Mouse (Mus musculus): ENCODE measurements around the gene 4931428L18Rik. TPM values are rescaled to one million over a fixed set of nuclear protein-coding genes. Genes with fewer than 3 reads are reported as not detected.
"Not testable (repeated sequence)": the region's sequence is repeated elsewhere in the genome, so short reads cannot be mapped to it uniquely, and the experiment has no call there.

The 4931428L18Rik gene
- total RNA-seq, 2 experiments from 2014 or later, result not detected

GRCm38 (mm10) chr1:31058196-31058595 is 164.3 kb downstream of the 4931428L18Rik start:
- no peak for DNase-seq

- DNase-seq, result no peak
Observed at GRCm38 (mm10) chr1:31051370-31051921, 171.0 kb downstream of the 4931428L18Rik start.

GRCm38 (mm10) chr1:31049954-31050652 is 172.4 kb downstream of the 4931428L18Rik start:
- no peak for DNase-seq

- DNase-seq, result no peak
Observed at GRCm38 (mm10) chr1:31043208-31043607, 179.3 kb downstream of the 4931428L18Rik start.

- no peak for DNase-seq
Observed at GRCm38 (mm10) chr1:31042793-31043192, 179.7 kb downstream of the 4931428L18Rik start.

GRCm38 (mm10) chr1:31033851-31034534 is 188.5 kb downstream of the 4931428L18Rik start:
- DNase-seq, result no peak

GRCm38 (mm10) chr1:31032351-31032750 is 190.1 kb downstream of the 4931428L18Rik start:
- DNase-seq, result no peak

- DNase-seq, result no peak
Observed at GRCm38 (mm10) chr1:31023173-31023572, 199.3 kb downstream of the 4931428L18Rik start.

- peak; percentile 79 for DNase-seq
Observed at GRCm38 (mm10) chr1:31019283-31019682, 203.2 kb downstream of the 4931428L18Rik start.

GRCm38 (mm10) chr1:31017377-31017776 is 205.1 kb downstream of the 4931428L18Rik start:
- no peak for DNase-seq

- DNase-seq, result no peak
Observed at GRCm38 (mm10) chr1:31016068-31016467, 206.4 kb downstream of the 4931428L18Rik start.

- DNase-seq, result no peak
Observed at GRCm38 (mm10) chr1:31015261-31015660, 207.2 kb downstream of the 4931428L18Rik start.

- not testable (repeated sequence) for DNase-seq
Observed at GRCm38 (mm10) chr1:30977868-30978267, 244.6 kb downstream of the 4931428L18Rik start, which contains the start of gene AC153137.1. Gene AC153137.1 (minus strand): TSS chr1:30977968.

GRCm38 (mm10) chr1:30977239-30977638 is 245.2 kb downstream of the 4931428L18Rik start:
- DNase-seq, result peak; percentile 10

- no peak for DNase-seq
Observed at GRCm38 (mm10) chr1:30951795-30952194, 270.7 kb downstream of the 4931428L18Rik start.

- DNase-seq, result no peak
Observed at GRCm38 (mm10) chr1:30950456-30950835, 272.0 kb downstream of the 4931428L18Rik start.

- peak; percentile 97 for DNase-seq
Observed at GRCm38 (mm10) chr1:30949710-30950455, 272.6 kb downstream of the 4931428L18Rik start.

- DNase-seq, result peak; percentile 64
Observed at GRCm38 (mm10) chr1:30948950-30949639, 273.4 kb downstream of the 4931428L18Rik start.

GRCm38 (mm10) chr1:30948361-30948949 is 274.0 kb downstream of the 4931428L18Rik start:
- DNase-seq, result peak; percentile 43

All from heart, postnatal 4 days (tissue).